Mouse (Mus musculus) testis, adult 2 months (tissue): Measurements from ENCODE around the gene Rnf224.

Experiments
- CTCF ChIP-seq: fragments of 200-500 bp; IDR thresholded peaks from 2 replicates; pipeline ENCODE4 v1.5.1; 2012; ENCODE audit warnings: low read depth, mild to moderate bottlenecking, inconsistent platforms, low read length, moderate library complexity; ENCODE audit not compliant: control insufficient read depth, insufficient read depth, insufficient replicate concordance
- POLR2A ChIP-seq: fragments of 200-500 bp; IDR thresholded peaks from 2 replicates; pipeline ENCODE4 v1.6.1; 2012; ENCODE audit warnings: low read depth, mild to moderate bottlenecking, inconsistent platforms, low read length, moderate library complexity; ENCODE audit not compliant: control insufficient read depth

DNA sequence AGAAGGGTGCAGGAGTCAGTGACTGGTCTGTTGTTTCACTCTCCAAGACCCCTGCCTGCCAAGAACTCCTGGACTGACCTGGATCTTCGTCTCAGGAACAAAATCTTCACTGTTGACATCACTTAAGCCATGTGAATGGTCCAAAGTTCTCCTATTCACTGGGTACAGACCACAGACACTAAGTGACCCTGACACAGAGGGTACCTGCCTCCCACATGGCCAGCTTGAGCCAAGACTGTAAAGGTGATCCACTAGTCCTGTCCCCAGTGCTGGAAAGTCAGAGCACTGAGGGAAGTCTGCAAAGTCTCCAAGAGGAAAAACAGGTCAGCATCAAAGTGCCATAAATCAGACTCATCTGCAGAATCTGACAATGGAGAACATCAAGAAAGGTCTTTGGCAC lies 29.0 kb downstream of the Rnf224 start:
- TF ChIP-seq CTCF (no peak), POLR2A (no peak)
